Mouse (Mus musculus): Measurements from ENCODE around the gene Xrcc5. TPM values are rescaled to one million over a fixed set of nuclear protein-coding genes. Genes with fewer than 3 reads are reported as not detected.

The Xrcc5 gene
- polyA plus RNA-seq, 1 experiment = 25.0 TPM

Other genes starting within 250 kb of the Xrcc5 start
- gene Mreg, start 95.1 kb upstream of the Xrcc5 start, polyA plus RNA-seq (2012; fragmentation: generic; extraction: Trizol) = 1.6 TPM
- gene Pecr, start 23.1 kb upstream of the Xrcc5 start, polyA plus RNA-seq (2012; fragmentation: generic; extraction: Trizol) = 16.8 TPM
- 0.22 TPM for gene Tmem169, start 23.1 kb upstream of the Xrcc5 start, polyA plus RNA-seq (2012; fragmentation: generic; extraction: Trizol)
- gene March4, start 229.5 kb downstream of the Xrcc5 start, polyA plus RNA-seq (2012; fragmentation: generic; extraction: Trizol) = 0.02 TPM

Data from C2C12 (cell line).